Mouse (Mus musculus) liver, adult 2 months (tissue): ENCODE results near the gene Mctp2.

Experiments used
- CTCF ChIP-seq: fragments of 200-500 bp; IDR thresholded peaks from 2 replicates; pipeline ENCODE4 v1.5.1; 2011; ENCODE audit warnings: low read depth, low read length, control low read depth
- POLR2A ChIP-seq: fragments of 200-500 bp; IDR thresholded peaks from 2 replicates; pipeline ENCODE4 v1.6.1; 2011; ENCODE audit warnings: low read length, control low read depth; ENCODE audit not compliant: insufficient read depth; ENCODE audit errors: extremely low read depth

- TF ChIP-seq POLR2A (no peak), CTCF (no peak)
Observed at GRCm38 (mm10) chr7:72100683-72101082, 205.7 kb downstream of the Mctp2 start.
